Mouse (Mus musculus) cerebellum, adult 11-12 months (tissue): Measurements from ENCODE around the gene Gm28048.

ENCODE experiments used
- DNase-seq: peaks from one replicate; pipeline ENCODE4 v3.0.0; 2022

Gene Gm28048

GRCm38 (mm10) chr11:22857705-22858440 lies 124.0 kb downstream of the Gm28048 start:
- DNase-seq = no peak

- no peak for DNase-seq
These were observed 124.7 kb downstream of the Gm28048 start for GRCm38 (mm10) chr11:22857106-22857704.

- DNase-seq = no peak
These were observed 125.4 kb downstream of the Gm28048 start for GRCm38 (mm10) chr11:22856371-22856965.

GRCm38 (mm10) chr11:22854571-22854970 lies 127.3 kb downstream of the Gm28048 start:
- no peak for DNase-seq

- DNase-seq = no peak
These were observed 128.3 kb downstream of the Gm28048 start for GRCm38 (mm10) chr11:22853477-22854157.

GRCm38 (mm10) chr11:22852510-22852909 lies 129.4 kb downstream of the Gm28048 start:
- no peak for DNase-seq

- DNase-seq = no peak
These were observed 130.5 kb downstream of the Gm28048 start for GRCm38 (mm10) chr11:22851416-22851815.

- no peak for DNase-seq
These were observed 131.8 kb downstream of the Gm28048 start for GRCm38 (mm10) chr11:22850077-22850476.

- DNase-seq = no peak
These were observed 133.2 kb downstream of the Gm28048 start for GRCm38 (mm10) chr11:22848649-22849195.

- DNase-seq = no peak
These were observed 133.9 kb downstream of the Gm28048 start for GRCm38 (mm10) chr11:22847732-22848648.

GRCm38 (mm10) chr11:22846960-22847731 lies 134.7 kb downstream of the Gm28048 start:
- no peak for DNase-seq

- no peak for DNase-seq
These were observed 135.6 kb downstream of the Gm28048 start for GRCm38 (mm10) chr11:22846093-22846835.

GRCm38 (mm10) chr11:22844754-22845718 lies 136.9 kb downstream of the Gm28048 start:
- DNase-seq = no peak

GRCm38 (mm10) chr11:22839456-22839855 lies 142.4 kb downstream of the Gm28048 start:
- DNase-seq = no peak

GRCm38 (mm10) chr11:22838361-22838760 lies 143.5 kb downstream of the Gm28048 start:
- DNase-seq = no peak

- no peak for DNase-seq
These were observed 145.6 kb downstream of the Gm28048 start for GRCm38 (mm10) chr11:22836269-22836668.

- DNase-seq = no peak
These were observed 149.3 kb downstream of the Gm28048 start for GRCm38 (mm10) chr11:22832600-22832999.

- DNase-seq = no peak
These were observed 150.0 kb downstream of the Gm28048 start for GRCm38 (mm10) chr11:22831916-22832315.

GRCm38 (mm10) chr11:22830684-22831083 lies 151.2 kb downstream of the Gm28048 start:
- no peak for DNase-seq
